Comparison of ENCODE assay signal across 9 mouse cellular contexts in genomic region chr14:33939117-33939516, GRCm38 (mm10). TPM values are rescaled to one million over a fixed set of nuclear protein-coding genes. Genes with fewer than 3 reads are reported as not detected.
DNase-seq lines count a peak whose midpoint lies in the region; ATAC-seq and TF ChIP-seq lines count a peak whose summit lies in the region.
"Had no signal": no experiment of that assay in that cellular context is flagged by ENCODE, and none has a peak within 500 bp of the region (broad histone marks: within the 10 kb centered on the region; RNA-seq: fewer than 3 reads in every experiment).

No protein-coding gene starts in this region.

- H3K4me2 ChIP-seq in limb, embryonic 12.5 days = peak overlapping the region; percentile 37
- H3K4me2 ChIP-seq in midbrain, postnatal 0 days (ENCODE audit: low read depth, low read length, poor library complexity, severe bottlenecking) = peak overlapping the region; percentile 27; the same call in 1 of the 2 replicates
- H3K4me2 ChIP-seq: liver, embryonic 13.5 days had no signal

- no peaks in the 10 kb centered on the region for H3K9me3 ChIP-seq in limb, embryonic 12.5 days
- no peaks in the 10 kb centered on the region for H3K9me3 ChIP-seq in midbrain, postnatal 0 days (ENCODE audit: low read length)
- H3K9me3 ChIP-seq: liver, embryonic 13.5 days had no signal

- H3K27me3 ChIP-seq in testis, adult 2 months (ENCODE audit: control insufficient read depth, insufficient read depth, low read length) = no peaks in the 10 kb centered on the region
- peaks cover 13% of the 10 kb centered on the region for H3K27me3 ChIP-seq in limb, embryonic 12.5 days
- no peaks in the 10 kb centered on the region for H3K27me3 ChIP-seq in midbrain, postnatal 0 days (ENCODE audit: insufficient read depth, low read length)
- H3K27me3 ChIP-seq: liver, embryonic 13.5 days had no signal

- WGBS in limb, embryonic 12.5 days = 22% methylated on average over 9 of the region's 9 CpGs
- 31% methylated on average over 9 of the region's 9 CpGs for WGBS in midbrain, postnatal 0 days

- peak; percentile 84; the same call in 1 of the 2 replicates for TF ChIP-seq CTCF in testis, adult 2 months (IDR thresholded peaks at IDR 0.05; ENCODE audit: control insufficient read depth, insufficient read depth, insufficient replicate concordance, low read depth, low read length)
- TF ChIP-seq CTCF in midbrain, postnatal 0 days (IDR thresholded peaks at IDR 0.05) = peak; percentile 92

- no peaks in the 10 kb centered on the region for H3K4me1 ChIP-seq in testis, adult 2 months (ENCODE audit: control insufficient read depth, insufficient read depth, low read length)
- H3K4me1 ChIP-seq in limb, embryonic 12.5 days (replicated peaks) = no peaks in the 10 kb centered on the region
- H3K4me1 ChIP-seq in midbrain, postnatal 0 days (ENCODE audit: insufficient read depth, low read length) = no peaks in the 10 kb centered on the region
- H3K4me1 ChIP-seq: liver, embryonic 13.5 days had no signal

- no peak for TF ChIP-seq POLR2A in testis, adult 2 months (IDR thresholded peaks at IDR 0.05; ENCODE audit: control insufficient read depth, low read depth, low read length)

- no peak overlapping the region for H3K9ac ChIP-seq in limb, embryonic 12.5 days (replicated peaks)
- H3K9ac ChIP-seq in midbrain, postnatal 0 days (replicated peaks; ENCODE audit: low read length, poor library complexity, severe bottlenecking) = no peak overlapping the region
- H3K9ac ChIP-seq: liver, embryonic 13.5 days had no signal

- no peak overlapping the region for H3K27ac ChIP-seq in testis, adult 2 months (ENCODE audit: control insufficient read depth, insufficient read depth, low read depth, low read length)
- H3K27ac ChIP-seq in limb, embryonic 12.5 days = no peak overlapping the region
- no peak overlapping the region for H3K27ac ChIP-seq in midbrain, postnatal 0 days (ENCODE audit: low read depth, low read length)
- H3K27ac ChIP-seq: liver, embryonic 13.5 days had no signal

- intact Hi-C loops in gastrocnemius, postnatal 36 days (cut with DNase I) = no loop called here

- H3K4me3 ChIP-seq in testis, adult 2 months (ENCODE audit: control insufficient read depth, low read depth, low read length) = no peak overlapping the region
- no peak overlapping the region for H3K4me3 ChIP-seq in limb, embryonic 12.5 days (replicated peaks)
- no peak overlapping the region for H3K4me3 ChIP-seq in midbrain, postnatal 0 days (ENCODE audit: low read depth, low read length)
- H3K4me3 ChIP-seq: liver, embryonic 13.5 days had no signal

- DNase-seq in testis, postnatal 14 days (ENCODE audit: low spot score) = no peak
- peak; percentile 92 for DNase-seq in embryo, embryonic 10 days (ENCODE audit: low spot score)
- DNase-seq in gastrocnemius, postnatal 36 days = peak; percentile 33 to 51
- peak; percentile 20 to 56 for DNase-seq in kidney, adult 8-10 months
- peak; percentile 80 for DNase-seq in midbrain, postnatal 0 days (ENCODE audit: low spot score)
- DNase-seq: liver, embryonic 13.5 days had no signal

- H3K36me3 ChIP-seq in testis, adult 2 months (ENCODE audit: control insufficient read depth, insufficient read depth, low read length) = no peaks in the 10 kb centered on the region
- H3K36me3 ChIP-seq in limb, embryonic 12.5 days = peaks cover 5% of the 10 kb centered on the region; the same call in 1 of the 2 replicates
- H3K36me3 ChIP-seq in midbrain, postnatal 0 days (ENCODE audit: insufficient read depth, low read length) = no peaks in the 10 kb centered on the region
- H3K36me3 ChIP-seq: liver, embryonic 13.5 days had no signal

- peak; percentile 61; the same call in 1 of the 2 replicates for ATAC-seq in limb, embryonic 12.5 days (ENCODE audit: insufficient number of reproducible peaks, insufficient read depth, low FRiP score, low TSS enrichment, low read depth)
- ATAC-seq in midbrain, postnatal 0 days (ENCODE audit: low FRiP score) = 0 out of 2 replicates have a peak, but pooled peaks have one; percentile 10
- no peak for ATAC-seq in erythroid progenitor cell, adult 5-6 weeks (replicated peaks; ENCODE audit: low FRiP score, poor library complexity, severe bottlenecking)

RNA-seq across cellular contexts. Expression of gene Gdf2, which starts 1.7 kb away (rescaled TPM):
- not detected in 2 replicates for polyA plus RNA-seq in testis, adult 2 months (2012; rRNA removed)
- not detected for total RNA-seq in gastrocnemius, postnatal 36 days (2021)
- not detected in 2 replicates for polyA plus RNA-seq in limb, embryonic 12.5 days (2016; fragmentation: Nextera tagmentation; extraction: Ambion mirVana)
- total RNA-seq in midbrain, postnatal 0 days (2014; rRNA removed) = 0.09 and 0.11 TPM in 2 replicates
- polyA plus RNA-seq in midbrain, postnatal 0 days (2015; fragmentation: Nextera tagmentation; extraction: Ambion mirVana) = not detected in 2 replicates
- total RNA-seq in erythroid progenitor cell, adult 5-6 weeks (2015; ENCODE audit: low replicate concordance) = not detected in 2 replicates
- not detected in 2 replicates for total RNA-seq in erythroid progenitor cell, adult 5-6 weeks (2017; ENCODE audit: low replicate concordance)

RNA-seq across cellular contexts. Expression of gene Rbp3, which starts 14.7 kb away (rescaled TPM):
- polyA plus RNA-seq in testis, adult 2 months (2012; rRNA removed) = 0.02 TPM in 2 replicates
- not detected for total RNA-seq in gastrocnemius, postnatal 36 days (2021)
- not detected in 2 replicates for polyA plus RNA-seq in limb, embryonic 12.5 days (2016; fragmentation: Nextera tagmentation; extraction: Ambion mirVana)
- total RNA-seq in midbrain, postnatal 0 days (2014; rRNA removed) = 0.16 and 0.47 TPM in 2 replicates
- polyA plus RNA-seq in midbrain, postnatal 0 days (2015; fragmentation: Nextera tagmentation; extraction: Ambion mirVana) = 0.07 and 0.31 TPM in 2 replicates
- not detected in 2 replicates for total RNA-seq in erythroid progenitor cell, adult 5-6 weeks (2015; ENCODE audit: low replicate concordance)
- total RNA-seq in erythroid progenitor cell, adult 5-6 weeks (2017; ENCODE audit: low replicate concordance) = not detected in 2 replicates

RNA-seq across cellular contexts. Expression of gene Gdf10, which starts 15.7 kb away (rescaled TPM):
- 0.26 and 1.3 TPM in 2 replicates for polyA plus RNA-seq in testis, adult 2 months (2012; rRNA removed)
- total RNA-seq in gastrocnemius, postnatal 36 days (2021) = 1 to 10 TPM; 1.5 to 2.5 TPM
- 11.9 and 14.2 TPM in 2 replicates for polyA plus RNA-seq in limb, embryonic 12.5 days (2016; fragmentation: Nextera tagmentation; extraction: Ambion mirVana)
- total RNA-seq in midbrain, postnatal 0 days (2014; rRNA removed) = 5.3 and 13.3 TPM in 2 replicates
- polyA plus RNA-seq in midbrain, postnatal 0 days (2015; fragmentation: Nextera tagmentation; extraction: Ambion mirVana) = 3.2 and 3.7 TPM in 2 replicates
- total RNA-seq in erythroid progenitor cell, adult 5-6 weeks (2015; ENCODE audit: low replicate concordance) = not detected in 2 replicates
- total RNA-seq in erythroid progenitor cell, adult 5-6 weeks (2017; ENCODE audit: low replicate concordance) = not detected in 2 replicates

RNA-seq across cellular contexts. Expression of gene Zfp488, which starts 39.4 kb away (rescaled TPM):
- polyA plus RNA-seq in testis, adult 2 months (2012; rRNA removed) = 0.46 and 0.55 TPM in 2 replicates
- total RNA-seq in gastrocnemius, postnatal 36 days (2021) = not detected
- polyA plus RNA-seq in limb, embryonic 12.5 days (2016; fragmentation: Nextera tagmentation; extraction: Ambion mirVana) = 0.10 and 0.18 TPM in 2 replicates
- 4.7 and 4.9 TPM in 2 replicates for total RNA-seq in midbrain, postnatal 0 days (2014; rRNA removed)
- 0.80 and 0.98 TPM in 2 replicates for polyA plus RNA-seq in midbrain, postnatal 0 days (2015; fragmentation: Nextera tagmentation; extraction: Ambion mirVana)
- 0.84 TPM in 1 of 2 replicates, not detected in the other for total RNA-seq in erythroid progenitor cell, adult 5-6 weeks (2015; ENCODE audit: low replicate concordance)
- total RNA-seq in erythroid progenitor cell, adult 5-6 weeks (2017; ENCODE audit: low replicate concordance) = not detected in 2 replicates
- polyA plus RNA-seq: liver, embryonic 13.5 days had no signal
